Mouse (Mus musculus) lung, postnatal 25 days (tissue): ENCODE measurements at regions not wholly inside any gene's neighbourhood (a gene's known extent, or its start where the extent isn't known, plus 50 kb on each side); places are given as distances from the start of the nearest gene placed in this dataset.

Experiments
- DNase-seq: peaks from one replicate; pipeline ENCODE4 v3.0.0; 2022; ENCODE audit warnings: low spot score

DNA sequence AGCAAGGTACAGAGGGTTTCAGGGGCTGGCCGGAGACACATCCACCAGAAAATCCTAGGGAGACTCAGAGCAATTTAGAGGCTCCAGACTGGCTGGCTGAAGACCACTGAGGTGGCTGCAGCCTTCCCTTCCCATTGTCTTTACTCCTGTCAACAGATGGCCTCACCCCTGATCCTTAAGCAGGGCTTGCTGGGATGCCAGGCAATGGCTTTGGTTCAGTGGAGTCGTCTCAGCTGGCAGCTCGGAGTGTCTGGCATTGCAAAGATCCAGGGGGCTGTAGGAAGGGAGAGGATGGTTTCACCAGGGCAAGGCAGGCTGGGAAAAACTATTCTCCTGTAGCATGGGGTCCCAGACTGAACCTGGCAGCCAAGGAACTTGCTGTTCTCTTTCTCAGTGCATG, 395.8 kb downstream of the Tshz3 start:
- no peak for DNase-seq

DNA sequence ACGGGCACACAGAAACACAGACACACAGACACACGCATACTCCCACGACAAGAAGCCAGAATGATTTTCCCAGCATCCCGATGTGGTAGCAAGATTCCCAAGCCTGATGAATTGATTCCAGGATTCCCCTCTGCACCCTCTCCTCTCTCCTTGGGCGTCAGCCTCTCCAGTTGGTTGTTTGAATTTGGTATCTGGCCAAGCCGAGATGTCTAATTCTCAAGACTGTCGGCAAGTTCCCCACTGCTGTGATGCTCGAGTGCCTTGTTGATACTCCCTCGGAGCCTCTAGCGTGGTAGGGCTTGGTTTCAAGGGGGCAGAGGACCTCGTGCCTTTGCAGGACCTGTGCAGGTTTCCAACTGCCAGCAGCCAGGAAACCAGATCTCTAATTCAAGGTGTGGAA, 397.9 kb downstream of the Tshz3 start:
- DNase-seq = no peak

DNA sequence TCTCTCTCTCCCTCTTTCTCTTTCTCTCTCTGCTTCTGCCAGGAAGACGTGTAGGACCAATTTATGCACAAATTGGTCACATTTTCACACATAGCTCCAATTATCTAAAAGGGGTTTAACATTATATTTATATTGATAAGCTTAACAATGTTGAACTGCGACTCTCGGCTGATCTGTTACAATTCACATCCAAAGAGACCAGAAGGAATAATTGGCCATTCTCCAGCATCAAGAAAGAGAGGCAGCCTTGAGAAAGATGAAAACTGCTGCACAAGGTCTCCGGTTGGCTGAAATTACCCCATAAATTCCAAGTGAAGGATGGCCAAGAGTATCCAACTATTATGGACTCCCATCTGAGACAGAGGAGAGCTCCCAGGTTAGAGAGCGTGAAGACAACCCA, 398.4 kb downstream of the Tshz3 start:
- no peak for DNase-seq

DNA sequence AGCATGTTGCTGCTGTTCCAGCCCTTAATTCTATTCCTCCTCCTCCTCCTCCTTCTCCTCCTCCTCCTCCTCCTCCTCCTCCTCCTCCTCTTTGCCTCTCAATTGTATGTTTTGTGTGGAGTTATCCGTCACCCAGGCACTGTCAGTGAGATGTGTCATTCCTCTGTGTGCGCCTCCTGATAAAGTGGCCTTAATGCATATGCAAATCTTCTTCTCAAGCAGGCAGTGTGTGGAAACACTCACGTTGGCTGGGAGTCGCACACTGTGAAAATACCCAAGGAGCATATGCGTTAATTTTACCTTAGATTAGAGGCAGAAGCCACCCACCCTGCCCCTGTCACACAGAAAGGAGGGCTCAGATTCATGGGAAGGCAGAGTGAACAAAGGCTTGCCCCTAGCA, 401.0 kb downstream of the Tshz3 start:
- no peak for DNase-seq

DNA sequence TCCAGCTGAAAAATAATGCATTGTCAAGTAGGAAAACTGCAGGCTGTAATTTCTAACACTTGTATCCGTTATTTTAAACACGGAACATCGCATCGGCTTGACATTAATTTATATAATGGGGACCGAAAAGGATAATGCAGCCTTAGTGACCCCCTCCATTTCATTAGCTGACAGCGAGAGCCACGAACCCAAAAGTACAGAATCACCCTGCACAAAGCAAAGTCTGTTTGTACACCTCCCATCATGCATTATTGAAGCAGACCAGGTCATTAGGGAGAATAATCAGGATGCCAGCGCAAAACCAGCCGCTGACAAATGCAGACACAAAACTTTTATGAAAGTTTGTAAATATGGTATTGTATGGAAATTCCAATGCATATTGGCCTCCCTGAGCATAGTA, 406.8 kb downstream of the Tshz3 start:
- no peak for DNase-seq

DNA sequence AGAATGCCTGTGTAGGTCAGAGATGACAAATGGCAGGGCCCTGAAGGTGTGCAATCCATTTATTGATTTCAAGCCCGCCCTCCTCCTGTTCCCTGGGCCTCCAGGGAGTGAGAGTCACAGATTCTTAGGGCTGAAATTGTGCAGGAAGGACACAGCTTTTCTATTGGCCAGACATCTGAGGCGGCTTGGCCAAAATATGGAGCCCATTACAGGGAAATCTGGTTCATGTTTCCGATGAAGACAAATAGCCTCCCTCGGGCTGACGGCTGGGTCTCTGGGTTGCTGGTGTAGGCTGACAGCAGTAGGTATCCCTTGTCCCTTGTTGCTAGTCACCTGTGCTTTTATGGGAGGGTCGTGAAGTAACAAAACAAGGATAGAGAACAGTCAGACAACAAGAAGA, 413.2 kb downstream of the Tshz3 start:
- DNase-seq = no peak

DNA sequence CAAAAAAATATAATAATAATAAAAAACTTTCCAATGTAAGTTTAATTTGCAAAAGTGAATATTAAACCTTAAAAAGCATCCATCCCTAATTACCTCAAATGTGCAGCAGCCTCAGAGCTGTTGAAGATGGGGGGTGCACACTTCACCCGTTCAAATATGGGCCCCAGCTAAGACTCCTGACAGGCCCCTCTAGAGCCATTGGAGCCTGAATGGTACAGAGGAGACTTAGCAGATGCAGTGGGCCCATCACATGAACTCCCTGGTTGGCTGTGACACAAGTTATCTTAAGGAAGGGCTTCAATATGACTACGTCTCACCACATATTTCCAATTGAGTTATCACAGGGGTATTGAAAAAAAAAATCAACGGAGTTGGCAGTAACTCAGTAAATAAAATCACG, 422.9 kb downstream of the Tshz3 start:
- DNase-seq = no peak

DNA sequence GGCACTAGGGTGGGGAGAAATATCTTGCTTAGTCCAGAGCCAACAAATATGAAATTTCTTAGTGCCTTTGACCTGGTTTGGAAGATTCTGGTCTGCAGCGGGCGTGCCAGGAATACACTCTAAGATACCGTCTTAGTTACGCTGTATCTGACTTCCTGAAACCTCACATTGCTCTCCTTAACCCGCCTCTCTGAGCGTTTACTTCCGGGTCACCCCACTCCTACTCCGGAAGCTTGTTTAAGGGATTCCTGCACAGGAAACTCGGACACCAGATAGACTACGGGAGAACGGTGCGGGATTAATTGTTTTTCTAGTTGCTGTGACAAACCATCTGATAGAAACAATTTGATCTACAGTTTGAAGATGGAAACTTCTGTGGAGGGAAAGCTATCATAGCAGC, 442.3 kb downstream of the Tshz3 start:
- DNase-seq = no peak

DNA sequence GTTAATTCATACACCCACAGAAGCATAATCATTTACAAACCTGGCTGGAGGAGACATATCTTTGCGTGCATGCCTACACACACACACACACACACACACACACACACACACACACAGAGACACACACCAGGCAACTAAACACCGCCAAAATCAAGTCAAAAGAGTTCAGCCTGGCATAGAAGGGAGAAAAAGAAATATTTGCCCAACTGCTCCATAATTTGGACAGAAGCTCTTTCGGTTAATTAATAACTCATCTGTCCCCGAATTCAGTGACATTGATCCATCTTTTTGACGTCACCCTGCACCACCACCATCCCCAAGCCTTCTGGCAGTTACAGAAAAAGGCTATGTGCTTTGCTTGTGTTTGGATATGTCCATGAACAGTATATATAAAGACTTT, 444.9 kb downstream of the Tshz3 start:
- DNase-seq = no peak

DNA sequence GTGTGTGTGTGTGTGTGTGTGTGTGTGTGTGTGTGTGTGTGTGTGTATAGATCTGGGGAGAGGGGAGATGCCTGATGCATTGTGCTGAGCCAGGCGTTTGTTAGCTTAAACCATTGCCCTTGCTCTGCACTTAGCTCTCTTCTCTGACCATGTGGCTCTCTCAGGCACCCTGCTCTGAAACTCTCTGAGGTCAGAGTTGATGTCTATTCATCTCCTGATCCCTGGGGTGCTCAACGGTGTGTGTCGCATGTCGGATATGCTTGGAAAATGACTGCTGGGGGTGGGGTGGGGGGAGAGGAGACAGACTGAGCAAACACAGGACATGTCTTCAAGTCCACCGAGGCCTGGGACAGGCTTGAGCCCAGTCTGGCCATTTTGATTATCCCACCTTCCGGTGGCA, 446.4 kb downstream of the Tshz3 start:
- DNase-seq = no peak

DNA sequence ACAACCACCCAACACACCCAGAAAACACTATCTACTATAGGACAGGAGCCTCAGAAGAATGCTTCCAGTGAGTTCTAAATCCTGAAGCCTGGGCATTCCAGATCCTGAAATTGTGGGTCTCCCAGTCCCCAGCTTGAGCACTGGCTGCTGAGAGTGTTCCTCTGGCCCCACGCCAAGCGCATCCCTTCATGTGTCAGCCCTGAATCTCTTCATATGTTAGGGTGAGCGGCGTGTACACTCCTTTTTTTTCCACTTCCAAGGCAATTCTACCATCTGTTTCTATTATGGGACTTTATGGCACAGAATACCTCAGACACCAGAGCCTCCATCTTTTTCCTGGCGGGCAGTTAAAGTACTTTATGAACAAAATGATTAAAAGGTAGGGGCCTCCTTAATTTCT, 451.8 kb downstream of the Tshz3 start:
- no peak for DNase-seq

DNA sequence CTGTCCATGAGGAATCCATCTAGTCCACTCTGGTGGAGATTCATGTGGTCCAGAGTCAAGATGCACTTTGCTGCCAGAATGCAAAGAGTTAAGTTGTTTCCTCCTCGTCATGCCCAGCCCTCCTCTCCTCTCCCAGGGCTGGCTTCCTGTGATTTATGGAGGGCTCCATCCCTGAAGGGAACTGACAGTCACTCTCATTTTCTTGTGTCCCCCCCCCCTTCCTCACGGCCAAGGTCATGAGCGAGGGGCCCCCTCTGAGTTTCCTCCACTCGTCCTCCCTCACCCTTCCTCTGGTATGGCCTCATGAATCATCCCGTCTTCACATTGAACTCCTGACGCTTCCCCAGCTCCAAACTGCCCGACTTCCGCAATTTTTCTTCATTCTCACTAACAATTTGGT, 461.9 kb downstream of the Tshz3 start:
- no peak for DNase-seq

DNA sequence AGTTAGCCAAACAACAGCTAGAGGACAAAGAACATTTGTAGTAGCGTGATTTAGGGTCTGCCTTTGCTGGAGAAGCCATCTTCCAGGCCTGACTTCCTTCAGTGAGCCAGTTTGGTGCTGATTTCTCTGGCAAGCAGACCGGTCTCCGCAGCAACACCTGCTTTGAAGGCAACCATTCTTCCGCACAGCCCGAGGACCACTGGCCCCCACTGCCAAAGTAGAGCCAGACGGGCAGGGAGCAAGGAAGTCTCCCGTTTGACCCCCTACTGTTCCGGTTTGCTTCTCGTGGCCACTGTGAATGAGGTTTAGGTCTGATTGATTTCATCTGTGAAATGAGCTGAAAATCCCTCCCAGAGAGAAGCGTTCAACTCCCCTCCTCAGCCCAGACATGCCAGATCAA, 471.0 kb downstream of the Tshz3 start:
- DNase-seq = no peak

DNA sequence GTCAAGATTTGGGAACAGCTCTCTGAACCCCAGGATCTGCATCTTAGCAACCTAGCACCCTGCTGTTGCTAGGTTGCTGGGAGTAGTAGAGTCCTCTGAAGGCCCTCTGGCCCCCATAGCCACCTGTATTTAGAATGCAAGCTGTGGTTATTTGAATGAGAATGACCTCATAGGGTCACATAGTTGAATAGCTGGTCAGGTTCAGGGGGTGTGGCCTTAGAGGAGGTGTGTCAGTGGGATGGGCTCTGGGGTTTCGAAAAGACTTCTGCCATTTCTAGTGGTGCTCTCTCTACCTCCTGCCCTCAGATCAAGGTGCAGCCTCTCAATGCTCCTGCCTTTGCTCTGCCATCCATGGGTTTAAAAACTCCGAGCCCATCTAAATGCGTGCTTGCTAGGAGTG, 477.8 kb downstream of the Tshz3 start:
- no peak for DNase-seq

DNA sequence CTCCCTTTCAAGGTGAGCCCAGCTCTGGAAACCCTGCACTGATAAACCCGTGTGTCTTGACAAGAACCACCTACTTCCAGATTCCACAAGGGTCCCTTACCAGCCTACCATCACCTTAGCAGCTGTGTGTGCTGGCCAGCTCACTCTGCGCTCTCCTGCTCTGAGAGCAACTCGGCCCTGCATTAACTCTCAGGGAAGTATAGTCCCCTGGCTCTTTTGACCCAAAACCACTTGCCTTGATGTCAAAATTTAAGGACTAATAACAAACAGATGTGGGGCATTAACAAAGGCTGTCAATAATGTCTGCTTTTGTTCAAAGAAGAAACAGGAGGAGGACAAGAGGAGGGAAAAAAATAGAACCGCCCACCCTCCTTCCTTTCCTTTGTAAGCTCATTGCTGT, 480.3 kb downstream of the Tshz3 start:
- no peak for DNase-seq

DNA sequence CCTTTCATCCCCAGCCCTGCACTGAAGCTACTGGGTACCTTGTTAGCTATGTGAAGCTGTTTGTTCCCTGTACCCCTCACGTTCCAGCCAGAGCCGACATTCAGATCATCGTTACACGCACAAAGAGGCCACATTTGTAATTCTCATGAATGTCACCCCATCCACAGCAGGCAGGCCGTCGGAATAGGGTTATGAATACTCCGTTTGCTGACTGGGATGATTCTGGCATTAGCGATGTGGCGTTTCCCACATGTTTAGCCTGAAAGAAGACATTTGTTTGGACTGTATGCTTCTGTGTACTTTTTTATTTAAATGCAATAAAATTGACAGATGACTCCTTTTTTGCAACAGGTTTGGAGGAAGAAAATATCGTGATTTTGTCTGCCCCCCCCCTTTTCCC, 482.0 kb downstream of the Tshz3 start:
- DNase-seq = no peak

DNA sequence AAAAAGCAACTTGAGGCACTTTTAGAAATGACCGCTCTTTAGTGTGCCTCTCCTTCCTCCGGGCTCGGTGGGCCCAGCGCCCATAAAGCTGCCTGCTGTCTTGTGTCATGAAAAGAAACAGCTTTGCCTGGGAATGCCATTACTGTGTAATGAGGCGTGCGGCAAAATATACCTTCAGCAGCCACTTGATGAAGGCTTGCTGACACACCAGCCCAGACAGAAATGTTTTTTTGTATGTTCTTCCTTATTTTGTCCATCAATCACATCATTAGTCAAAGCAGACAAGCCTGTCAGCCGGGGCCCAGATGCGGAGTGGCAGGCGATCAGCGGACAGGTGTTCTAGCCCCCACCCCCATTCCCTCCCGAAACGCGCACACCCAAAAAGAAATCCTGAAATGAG, 482.5 kb downstream of the Tshz3 start:
- no peak for DNase-seq

DNA sequence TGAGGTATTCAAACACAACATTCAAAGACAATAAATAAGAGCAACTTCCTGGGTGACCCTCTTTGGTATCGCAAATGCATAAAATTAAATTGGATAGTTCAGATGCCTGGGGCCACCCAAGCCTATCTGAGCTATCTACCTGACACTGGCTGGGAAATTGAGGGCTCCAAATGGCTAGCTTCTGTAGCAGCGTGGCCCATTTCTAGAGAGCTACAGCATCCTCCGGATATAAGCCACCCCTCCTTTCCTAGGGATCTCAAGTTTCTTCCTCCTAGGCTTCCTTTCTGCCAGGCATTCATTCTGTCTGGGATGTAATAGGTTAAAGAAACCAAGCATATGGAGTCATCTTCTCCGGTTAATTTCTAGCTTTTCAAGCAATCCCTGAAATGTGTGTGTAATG, 483.2 kb downstream of the Tshz3 start:
- DNase-seq = no peak

DNA sequence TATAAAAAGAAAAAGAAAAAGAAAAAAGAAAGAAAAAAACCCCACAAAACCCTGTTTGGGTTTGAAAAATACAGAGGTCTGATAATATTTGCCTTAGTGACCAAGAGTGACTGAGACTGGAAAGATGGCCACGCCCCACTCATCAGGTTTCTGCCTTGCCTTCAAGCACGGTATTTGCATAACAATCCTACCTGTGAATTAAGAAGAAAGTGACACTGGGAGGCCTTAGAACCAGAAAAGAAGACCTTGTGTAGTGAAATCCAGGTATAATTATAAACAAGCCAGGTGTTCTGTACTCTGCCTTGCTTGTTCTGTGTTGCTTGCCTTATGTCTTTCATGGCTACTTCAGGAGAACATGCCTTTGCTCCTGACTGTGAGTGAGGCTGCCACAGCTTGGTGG, 494.6 kb downstream of the Tshz3 start:
- no peak for DNase-seq

DNA sequence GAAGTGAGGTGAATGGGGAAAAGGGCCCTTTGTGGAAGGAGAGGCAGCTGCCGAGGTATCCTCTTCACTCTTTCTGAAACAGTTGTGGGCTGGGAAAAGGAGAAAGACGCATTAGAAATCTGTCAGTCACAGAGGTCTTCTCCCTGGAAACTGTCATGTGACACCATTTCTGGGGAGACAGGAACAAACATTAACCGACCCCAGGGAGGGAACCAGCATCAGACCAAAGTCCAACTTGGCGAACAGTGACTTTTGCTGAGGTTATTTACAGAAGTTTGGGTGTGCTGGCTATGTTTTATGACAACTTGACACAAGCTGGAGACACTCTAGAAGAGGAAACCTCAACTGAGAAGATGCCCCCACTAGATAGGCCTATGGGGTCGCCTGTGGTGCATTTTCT, 506.9 kb downstream of the Tshz3 start:
- no peak for DNase-seq

DNA sequence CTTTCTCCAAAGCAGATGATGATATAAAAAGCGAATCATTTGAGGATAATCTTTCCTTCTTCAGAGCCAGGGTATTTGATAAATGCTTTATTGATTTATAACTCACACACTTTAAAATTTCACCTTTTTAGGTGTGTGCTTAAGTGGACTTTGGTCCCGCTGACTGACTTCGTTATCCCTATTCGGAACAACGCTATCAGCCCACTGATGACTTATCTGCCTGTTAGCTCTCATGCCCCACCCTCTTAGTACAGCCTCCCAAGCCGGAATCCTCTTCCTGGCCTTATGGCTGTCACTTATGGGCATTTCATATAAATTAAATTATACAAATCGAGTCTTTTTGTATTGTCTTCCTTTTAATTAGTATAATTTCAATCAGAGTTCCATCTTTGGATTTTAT, 510.4 kb downstream of the Tshz3 start:
- no peak for DNase-seq

DNA sequence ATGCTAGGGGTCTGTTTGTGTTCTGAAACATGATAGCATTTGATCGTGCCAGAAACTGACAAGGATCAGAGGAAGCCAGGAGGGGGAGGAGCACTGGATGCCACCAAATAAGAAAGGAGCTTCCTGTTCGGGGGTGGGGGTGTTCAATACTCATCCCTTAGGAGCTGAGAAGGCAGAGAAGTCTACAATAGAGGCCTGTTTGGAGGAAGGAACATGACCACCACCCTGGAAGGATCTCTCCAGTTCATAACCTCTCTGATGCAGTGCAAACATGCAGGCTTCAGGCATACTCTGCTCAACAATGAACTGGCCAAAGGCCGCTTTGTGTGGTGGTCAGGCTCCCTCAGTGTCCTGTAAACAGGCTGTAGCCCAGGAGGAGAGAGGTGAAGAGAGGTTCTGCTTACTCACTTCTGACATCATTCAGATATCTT, 515.8 kb downstream of the Tshz3 start:
- DNase-seq = no peak

DNA sequence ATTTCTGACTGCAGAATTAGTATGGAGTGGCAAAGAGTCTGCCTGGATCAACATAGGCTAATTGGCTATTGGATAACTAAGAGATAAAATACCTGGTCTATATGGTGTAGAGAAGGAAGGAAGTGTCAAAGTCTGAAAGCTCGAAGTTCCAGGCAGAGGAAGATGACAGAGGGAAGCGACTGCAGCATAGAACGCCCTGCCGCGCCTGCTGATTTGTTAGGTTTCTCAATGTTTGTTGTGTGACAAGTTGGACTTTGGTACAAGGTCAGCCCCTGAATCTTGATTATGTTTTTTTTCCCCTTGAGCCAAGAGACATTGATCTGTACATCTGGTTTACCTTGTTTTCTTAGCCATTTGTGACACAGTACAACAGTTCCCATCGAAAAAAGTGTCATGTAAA, 517.6 kb downstream of the Tshz3 start:
- DNase-seq = no peak

DNA sequence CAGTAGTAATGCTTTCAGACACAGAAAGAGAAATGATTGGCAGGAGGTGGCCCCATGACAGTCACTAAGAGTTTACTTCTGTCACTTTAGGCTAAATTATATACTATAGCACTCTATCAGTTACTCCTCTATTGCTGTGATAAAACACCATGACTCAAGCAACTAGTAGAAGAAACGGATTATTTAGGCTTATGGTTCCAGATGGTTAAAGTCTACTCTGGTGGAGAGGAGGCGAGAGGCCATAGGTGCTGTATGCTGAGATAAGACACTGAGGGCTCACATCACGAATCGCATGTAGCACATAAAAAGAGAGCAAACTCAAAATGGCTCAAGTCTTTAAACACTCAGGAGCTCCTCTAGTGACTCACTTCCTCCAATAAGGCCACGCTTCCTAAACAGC, 522.6 kb downstream of the Tshz3 start:
- DNase-seq = no peak

DNA sequence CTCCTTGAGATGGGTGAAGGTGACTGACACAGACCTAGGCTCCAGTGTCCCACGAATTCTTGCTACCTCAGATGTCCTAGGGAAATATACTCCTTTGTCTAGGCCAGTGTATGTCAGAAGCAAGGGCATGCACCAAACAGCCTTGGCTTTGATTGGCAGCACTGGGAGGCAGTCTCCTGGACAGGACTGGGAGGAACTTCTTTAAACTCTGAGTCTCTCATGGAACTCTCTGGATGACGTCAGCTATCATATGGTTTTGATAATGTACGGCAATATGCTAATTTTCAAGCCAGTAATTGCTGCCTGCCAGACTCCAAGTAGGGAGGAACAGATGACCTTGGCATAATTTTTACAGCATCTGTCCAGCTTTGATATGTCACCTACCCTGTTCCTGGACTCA, 528.5 kb downstream of the Tshz3 start:
- no peak for DNase-seq
